Mouse (Mus musculus) T-cell, adult 2 months (primary cell): ENCODE results near the gene Rbm34.
A peak's percentile ranks its signal among the peaks of the same experiment; 100 is the strongest.
"Not testable (repeated sequence)": the region's sequence is repeated elsewhere in the genome, so short reads cannot be mapped to it uniquely, and the experiment has no call there.

Experiments used
- DNase-seq: peaks from one replicate; pipeline ENCODE4 v3.0.0; 2022; ENCODE audit warnings: low spot score

Rbm34 gene

GRCm38 (mm10) chr8:126919255-126919654 is 51.6 kb downstream of the Rbm34 start:
- DNase-seq: no peak

DNA sequence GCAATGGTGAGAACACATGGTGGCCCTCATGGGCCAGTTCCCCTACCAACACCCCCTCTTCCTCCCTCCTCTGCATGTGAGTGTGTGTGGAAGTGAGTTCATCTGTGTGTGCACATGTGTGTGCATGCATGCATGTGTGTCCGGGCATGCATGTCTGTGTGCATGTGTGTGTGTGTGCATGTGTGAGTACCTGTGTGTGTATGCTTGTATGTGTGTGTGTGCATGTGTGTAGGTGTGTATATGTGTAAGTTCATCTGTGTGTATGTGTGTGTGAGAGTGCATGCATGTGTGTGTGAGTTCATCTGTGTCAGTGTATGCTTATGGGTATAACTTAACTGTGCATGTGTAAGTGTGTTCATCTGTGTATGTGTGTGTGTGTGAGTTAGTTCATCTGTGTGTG is 52.5 kb downstream of the Rbm34 start:
- no peak for DNase-seq

DNA sequence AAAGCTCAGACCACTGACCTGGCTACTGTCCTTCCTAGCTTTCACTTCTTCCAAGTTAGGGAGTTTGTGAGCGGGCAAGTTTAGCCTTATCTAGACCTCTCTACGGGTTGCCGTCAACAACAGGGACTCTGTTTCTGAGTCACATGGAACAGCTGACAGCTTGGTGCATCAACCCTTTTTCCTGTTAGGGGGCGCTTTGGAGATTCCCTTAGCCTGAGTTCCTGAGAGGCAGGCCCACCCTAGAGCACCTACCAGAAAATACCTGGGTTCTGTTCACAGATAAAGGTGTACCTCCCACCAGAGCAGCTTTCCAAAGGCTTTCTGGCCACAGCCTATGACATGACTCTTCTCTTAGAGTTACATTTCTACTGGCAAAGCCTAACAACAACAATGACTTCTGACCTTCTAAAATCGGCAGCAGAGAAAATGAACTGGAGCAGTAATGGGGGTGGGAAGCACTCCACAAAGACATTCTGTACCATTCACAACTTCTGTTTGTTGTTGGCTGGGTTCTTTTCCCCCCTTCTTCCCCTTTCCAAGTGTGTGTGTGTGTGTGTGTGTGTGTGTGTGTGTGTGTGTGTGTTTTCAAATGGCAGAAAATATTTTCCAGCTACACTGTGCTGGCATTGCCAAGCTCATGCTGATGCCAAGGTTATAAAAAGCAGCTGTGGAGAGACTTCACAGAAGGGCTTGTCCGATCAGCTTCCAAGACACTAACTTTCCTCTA is 53.5 kb downstream of the Rbm34 start:
- no peak for DNase-seq

- DNase-seq: no peak
Observed at GRCm38 (mm10) chr8:126916611-126917010, 54.3 kb downstream of the Rbm34 start.

- DNase-seq: no peak
Observed at GRCm38 (mm10) chr8:126914609-126915375, 56.1 kb downstream of the Rbm34 start.

- DNase-seq: not testable (repeated sequence)
Observed at GRCm38 (mm10) chr8:126914107-126914490, 56.8 kb downstream of the Rbm34 start.

GRCm38 (mm10) chr8:126913241-126914106 is 57.4 kb downstream of the Rbm34 start:
- DNase-seq: no peak

DNA sequence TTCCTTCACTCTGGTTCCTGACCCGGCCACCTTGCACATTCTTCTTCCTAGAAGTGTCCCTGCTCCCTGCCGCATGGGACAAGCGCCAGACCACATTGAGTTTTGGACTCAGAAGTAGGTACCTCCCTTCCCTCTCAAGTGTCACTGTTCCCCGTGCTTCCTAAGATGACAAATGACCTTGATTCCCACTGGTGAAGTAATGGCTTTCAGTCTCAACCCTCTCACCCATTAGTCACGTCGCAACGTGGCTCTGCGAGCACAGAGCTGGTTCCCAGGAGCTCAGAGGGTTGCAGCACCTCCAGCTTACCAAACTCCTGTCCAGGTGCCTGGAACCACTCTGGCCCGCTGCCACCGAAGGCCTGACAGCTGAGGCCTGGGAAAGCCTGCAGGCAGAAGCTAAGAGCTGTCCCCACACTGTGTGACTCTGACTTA is 61.5 kb downstream of the Rbm34 start:
- no peak for DNase-seq

DNA sequence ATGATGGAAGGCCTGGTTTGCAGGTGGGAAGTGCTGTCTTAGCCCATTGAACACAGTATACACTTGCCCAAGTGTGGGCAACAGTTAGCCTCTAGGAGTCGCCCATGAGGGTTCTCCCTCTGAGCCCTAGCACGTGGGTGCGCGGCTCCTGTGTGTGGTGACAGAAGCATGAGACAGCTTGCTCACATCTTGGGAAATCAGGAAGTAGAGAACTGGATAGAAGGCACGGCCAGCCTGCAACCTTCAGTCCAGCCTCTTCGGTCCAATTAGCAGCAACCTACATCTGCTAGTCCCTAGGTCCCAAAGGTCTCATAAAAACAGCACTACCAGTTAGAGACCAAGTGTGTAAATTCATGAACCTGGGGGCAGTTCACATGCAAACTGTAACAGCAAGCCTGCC is 62.1 kb downstream of the Rbm34 start:
- no peak for DNase-seq

GRCm38 (mm10) chr8:126907968-126908367 is 62.9 kb downstream of the Rbm34 start:
- DNase-seq: no peak

DNA sequence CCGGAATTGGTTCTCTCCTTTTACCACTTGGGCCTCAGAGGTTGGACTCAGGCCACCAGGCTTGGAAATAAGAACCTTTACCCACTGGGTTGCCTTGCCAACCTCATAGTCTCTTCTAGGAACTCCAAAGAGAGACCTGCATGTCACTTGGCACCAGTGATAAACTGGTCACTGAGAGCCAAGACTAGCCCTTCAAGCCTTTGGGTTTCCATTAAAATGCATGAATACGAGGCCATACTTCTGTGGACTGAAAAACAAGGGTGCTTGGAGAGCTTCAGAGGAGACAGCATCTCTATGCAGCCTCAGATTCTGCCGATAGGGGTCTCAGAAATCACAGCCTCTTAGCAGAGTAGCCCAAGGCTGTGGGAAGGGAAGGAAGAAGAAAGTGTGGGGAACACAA is 63.5 kb downstream of the Rbm34 start:
- no peak for DNase-seq

DNA sequence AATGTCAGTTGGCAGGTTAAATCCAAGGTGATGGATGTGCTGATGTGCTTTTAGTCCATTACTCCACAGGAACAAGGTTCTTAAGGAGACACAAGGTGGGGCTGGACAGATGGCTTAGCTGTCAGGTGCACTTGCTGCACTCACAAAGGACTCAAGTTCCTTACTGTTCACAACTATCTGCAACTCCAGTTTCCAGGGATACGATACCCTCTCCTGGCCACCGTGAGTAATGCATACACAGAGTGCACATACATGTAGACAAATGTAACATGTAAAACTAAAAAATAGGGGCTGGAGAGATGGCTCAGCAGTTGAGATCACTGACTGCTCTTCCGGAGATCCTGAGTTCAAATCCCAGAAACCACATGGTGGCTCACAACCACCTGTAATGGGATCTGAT is 65.5 kb downstream of the Rbm34 start:
- DNase-seq: peak; percentile 22

DNA sequence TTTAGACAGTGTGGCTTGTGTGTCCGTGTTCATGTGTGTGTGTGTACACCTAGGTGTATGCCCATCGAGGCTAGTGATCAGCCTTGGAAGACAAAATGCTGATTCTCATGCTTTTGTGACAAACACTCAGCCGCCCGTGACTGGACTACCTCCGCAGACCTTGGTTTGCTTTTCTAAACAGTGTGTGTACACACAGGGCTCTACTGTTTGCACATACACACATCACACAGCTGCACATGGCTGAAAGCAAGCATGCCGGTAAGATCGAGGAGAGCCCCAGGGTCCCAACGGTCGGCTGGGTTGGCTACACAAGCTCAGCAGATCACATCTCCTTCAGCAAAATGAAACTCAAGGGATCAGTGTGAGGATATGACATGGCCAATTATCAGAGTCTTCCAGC is 66.9 kb downstream of the Rbm34 start:
- no peak for DNase-seq

- no peak for DNase-seq
Observed at GRCm38 (mm10) chr8:126903224-126903895, 67.5 kb downstream of the Rbm34 start.

GRCm38 (mm10) chr8:126901612-126902011 is 69.3 kb downstream of the Rbm34 start:
- no peak for DNase-seq

DNA sequence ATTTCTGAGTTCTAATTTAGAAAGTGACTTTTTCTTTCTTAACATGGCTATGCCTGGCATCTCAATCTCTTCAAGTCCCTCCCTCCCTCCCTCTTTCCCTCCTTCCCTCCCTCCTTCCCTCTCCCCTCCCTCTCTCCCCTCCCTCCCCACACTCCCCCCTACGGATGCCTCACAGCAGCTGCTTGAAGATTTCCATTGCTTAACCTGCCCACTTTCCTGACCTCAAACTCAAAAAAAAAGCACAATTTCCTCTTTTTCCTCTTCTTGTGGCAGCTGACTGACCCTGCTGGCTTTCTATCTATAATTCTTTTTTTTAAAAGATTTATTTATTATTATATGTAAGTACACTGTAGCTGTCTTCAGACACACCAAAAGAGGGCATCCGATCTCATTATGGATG is 69.8 kb downstream of the Rbm34 start:
- DNase-seq: no peak
